Mouse (Mus musculus) lung, adult 2 months (tissue): ENCODE data around the gene Dusp2.

Source experiments
- CTCF ChIP-seq: fragments of 200-500 bp; IDR thresholded peaks from 2 replicates; pipeline ENCODE4 v1.5.1; 2011; ENCODE audit warnings: mild to moderate bottlenecking, low read length, control low read depth; ENCODE audit not compliant: insufficient read depth
- POLR2A ChIP-seq: fragments of 200-500 bp; IDR thresholded peaks from 2 replicates; pipeline ENCODE4 v1.6.1; 2011; ENCODE audit warnings: low read depth, mild to moderate bottlenecking, control low read depth, low read length, borderline replicate concordance; ENCODE audit errors: extremely low read depth

- no peak for TF ChIP-seq CTCF
- TF ChIP-seq POLR2A: no peak
Observed at GRCm38 (mm10) chr2:127310685-127311084, 25.3 kb upstream of the Dusp2 start.
